Mouse (Mus musculus): Measurements from ENCODE around the gene Slco2a1. TPM values are rescaled to one million over a fixed set of nuclear protein-coding genes. Genes with fewer than 3 reads are reported as not detected.
A peak's percentile ranks its signal among the peaks of the same experiment; 100 is the strongest.

The Slco2a1 gene
- polyA plus RNA-seq, 1 experiment from 2014 or later: 3.3 TPM

- Histone ChIP-seq H3K27me3 (no peaks in the 10 kb centered on the region), H3K9ac (no peak overlapping the region), H3K4me3 (no peak overlapping the region), H3K4me2 (no peak overlapping the region), H3K4me1 (replicated peaks) (peaks cover 28% of the 10 kb centered on the region), H3K9me3 (no peaks in the 10 kb centered on the region), H3K27ac (replicated peaks) (peak overlapping the region; percentile 46), H3K36me3 (no peaks in the 10 kb centered on the region)
- ATAC-seq (ENCODE audit: low FRiP score, low read depth): peak; percentile 63; the same call in 1 of the 2 replicates
- WGBS: 47% methylated on average over 6 of the region's 6 CpGs
Observed at GRCm38 (mm10) chr9:102990306-102991133, 2.0 kb downstream of the Slco2a1 start.

GRCm38 (mm10) chr9:102991134-102991406, 2.6 kb downstream of the Slco2a1 start:
- no peak overlapping the region for H3K4me2 ChIP-seq
- 72% methylated on average over 4 of the region's 4 CpGs for WGBS
- H3K27ac ChIP-seq (replicated peaks): peak overlapping the region; percentile 46; the same call in 1 of the 2 replicates
- H3K4me3 ChIP-seq: no peak overlapping the region
- peaks cover 28% of the 10 kb centered on the region for H3K4me1 ChIP-seq (replicated peaks)
- no peak overlapping the region for H3K9ac ChIP-seq
- H3K36me3 ChIP-seq: no peaks in the 10 kb centered on the region
- no peaks in the 10 kb centered on the region for H3K27me3 ChIP-seq
- no peaks in the 10 kb centered on the region for H3K9me3 ChIP-seq
- ATAC-seq (ENCODE audit: low FRiP score, low read depth): no peak

GRCm38 (mm10) chr9:102992877-102993276, 4.4 kb downstream of the Slco2a1 start:
- no peak for ATAC-seq (ENCODE audit: low FRiP score, low read depth)
- Histone ChIP-seq H3K27ac (replicated peaks) (no peak overlapping the region), H3K4me1 (replicated peaks) (peaks cover 28% of the 10 kb centered on the region), H3K9ac (no peak overlapping the region), H3K4me2 (no peak overlapping the region), H3K36me3 (no peaks in the 10 kb centered on the region), H3K27me3 (no peaks in the 10 kb centered on the region), H3K9me3 (no peaks in the 10 kb centered on the region), H3K4me3 (no peak overlapping the region)
- 32% methylated on average over 6 of the region's 6 CpGs for WGBS

GRCm38 (mm10) chr9:102993764-102994163, 5.3 kb downstream of the Slco2a1 start:
- Histone ChIP-seq H3K9ac (no peak overlapping the region), H3K4me3 (no peak overlapping the region), H3K9me3 (no peaks in the 10 kb centered on the region), H3K4me1 (replicated peaks) (peaks cover 28% of the 10 kb centered on the region), H3K27ac (replicated peaks) (no peak overlapping the region), H3K36me3 (no peaks in the 10 kb centered on the region), H3K4me2 (no peak overlapping the region), H3K27me3 (no peaks in the 10 kb centered on the region)
- WGBS: 79% methylated on average over 5 of the region's 5 CpGs
- no peak for ATAC-seq (ENCODE audit: low FRiP score, low read depth)

GRCm38 (mm10) chr9:102995800-102996635, 7.5 kb downstream of the Slco2a1 start:
- Histone ChIP-seq H3K9me3 (no peaks in the 10 kb centered on the region), H3K36me3 (no peaks in the 10 kb centered on the region), H3K4me1 (replicated peaks) (peaks cover 12% of the 10 kb centered on the region), H3K4me2 (no peak overlapping the region), H3K27me3 (no peaks in the 10 kb centered on the region), H3K4me3 (no peak overlapping the region), H3K27ac (replicated peaks) (no peak overlapping the region), H3K9ac (no peak overlapping the region)
- no peak for ATAC-seq (ENCODE audit: low FRiP score, low read depth)
- WGBS: 93% methylated on average over 12 of the region's 12 CpGs

- 82% methylated on average over 7 of the region's 7 CpGs for WGBS
- no peak overlapping the region for H3K4me2 ChIP-seq
- H3K27ac ChIP-seq (replicated peaks): no peak overlapping the region
- H3K9me3 ChIP-seq: no peaks in the 10 kb centered on the region
- no peaks in the 10 kb centered on the region for H3K36me3 ChIP-seq
- H3K4me3 ChIP-seq: no peak overlapping the region
- no peaks in the 10 kb centered on the region for H3K27me3 ChIP-seq
- H3K9ac ChIP-seq: no peak overlapping the region
- H3K4me1 ChIP-seq (replicated peaks): no peaks in the 10 kb centered on the region
- ATAC-seq (ENCODE audit: low FRiP score, low read depth): no peak
Observed at GRCm38 (mm10) chr9:103000384-103000783, 11.9 kb downstream of the Slco2a1 start.

- WGBS: 85% methylated on average over 6 of the region's 6 CpGs
- H3K27me3 ChIP-seq: peaks cover 14% of the 10 kb centered on the region
- H3K4me2 ChIP-seq: no peak overlapping the region
- H3K4me1 ChIP-seq (replicated peaks): peaks cover 13% of the 10 kb centered on the region
- H3K27ac ChIP-seq (replicated peaks): no peak overlapping the region
- H3K36me3 ChIP-seq: no peaks in the 10 kb centered on the region
- no peak for ATAC-seq (ENCODE audit: low FRiP score, low read depth)
- no peaks in the 10 kb centered on the region for H3K9me3 ChIP-seq
- no peak overlapping the region for H3K4me3 ChIP-seq
- no peak overlapping the region for H3K9ac ChIP-seq
Observed at GRCm38 (mm10) chr9:103004343-103004742, 15.8 kb downstream of the Slco2a1 start.

GRCm38 (mm10) chr9:103007699-103008078, 19.2 kb downstream of the Slco2a1 start:
- peaks cover 17% of the 10 kb centered on the region for H3K27me3 ChIP-seq
- H3K27ac ChIP-seq (replicated peaks): no peak overlapping the region
- peaks cover 13% of the 10 kb centered on the region for H3K4me1 ChIP-seq (replicated peaks)
- H3K36me3 ChIP-seq: no peaks in the 10 kb centered on the region
- peak; percentile 19; the same call in 1 of the 2 replicates for ATAC-seq (ENCODE audit: low FRiP score, low read depth)
- peak overlapping the region; percentile 69 for H3K4me2 ChIP-seq
- peak overlapping the region; percentile 41 for H3K4me3 ChIP-seq
- WGBS: 2% methylated on average over 15 of the region's 15 CpGs
- no peaks in the 10 kb centered on the region for H3K9me3 ChIP-seq
- peak overlapping the region; percentile 32 for H3K9ac ChIP-seq

GRCm38 (mm10) chr9:103008079-103008855, 19.8 kb downstream of the Slco2a1 start:
- WGBS: under 1% methylated on average over 50 of the region's 50 CpGs
- Histone ChIP-seq H3K4me3 (peak overlapping the region; percentile 41), H3K36me3 (no peaks in the 10 kb centered on the region), H3K9ac (peak overlapping the region; percentile 32), H3K4me1 (replicated peaks) (peaks cover 13% of the 10 kb centered on the region), H3K4me2 (peak overlapping the region; percentile 69), H3K27me3 (peaks cover 17% of the 10 kb centered on the region), H3K27ac (replicated peaks) (no peak overlapping the region), H3K9me3 (no peaks in the 10 kb centered on the region)
- no peak; the same call in 1 of the 2 replicates for ATAC-seq (ENCODE audit: low FRiP score, low read depth)

- H3K9me3 ChIP-seq: no peaks in the 10 kb centered on the region
- no peak overlapping the region for H3K27ac ChIP-seq (replicated peaks)
- H3K4me2 ChIP-seq: no peak overlapping the region
- H3K4me3 ChIP-seq: no peak overlapping the region
- no peak overlapping the region for H3K9ac ChIP-seq
- ATAC-seq (ENCODE audit: low FRiP score, low read depth): no peak
- peaks cover 13% of the 10 kb centered on the region for H3K4me1 ChIP-seq (replicated peaks)
- H3K27me3 ChIP-seq: peaks cover 17% of the 10 kb centered on the region
- WGBS: 86% methylated on average over 3 of the region's 3 CpGs
- H3K36me3 ChIP-seq: no peaks in the 10 kb centered on the region
Observed at GRCm38 (mm10) chr9:103010161-103010560, 21.6 kb downstream of the Slco2a1 start.

GRCm38 (mm10) chr9:103013366-103013765, 24.9 kb downstream of the Slco2a1 start:
- ATAC-seq (ENCODE audit: low FRiP score, low read depth): no peak
- Histone ChIP-seq H3K4me3 (no peak overlapping the region), H3K9ac (no peak overlapping the region), H3K36me3 (no peaks in the 10 kb centered on the region), H3K4me2 (no peak overlapping the region), H3K4me1 (replicated peaks) (peaks cover 3% of the 10 kb centered on the region), H3K27me3 (peaks cover 13% of the 10 kb centered on the region), H3K27ac (replicated peaks) (no peak overlapping the region), H3K9me3 (no peaks in the 10 kb centered on the region)
- 12% methylated on average over 5 of the region's 5 CpGs for WGBS

- Histone ChIP-seq H3K27ac (replicated peaks) (no peak overlapping the region), H3K4me1 (replicated peaks) (no peaks in the 10 kb centered on the region), H3K27me3 (no peaks in the 10 kb centered on the region; the same call in 1 of the 2 replicates), H3K9me3 (no peaks in the 10 kb centered on the region), H3K9ac (no peak overlapping the region), H3K4me2 (no peak overlapping the region), H3K4me3 (no peak overlapping the region), H3K36me3 (no peaks in the 10 kb centered on the region)
- no peak for ATAC-seq (ENCODE audit: low FRiP score, low read depth)
- WGBS: 88% methylated on average over 12 of the region's 12 CpGs
Observed at GRCm38 (mm10) chr9:103014686-103015085, 26.2 kb downstream of the Slco2a1 start.

Data from hindbrain, embryonic 15.5 days (tissue).